Mouse (Mus musculus): ENCODE measurements around the gene Vat1l. TPM values are rescaled to one million over a fixed set of nuclear protein-coding genes. Genes with fewer than 3 reads are reported as not detected.

The Vat1l gene
- total RNA-seq, 2 experiments from 2014 or later = 15.8 to 19.8 TPM

GRCm38 (mm10) chr8:114384189-114384588, 178.8 kb downstream of the Vat1l start:
- DNase-seq (ENCODE audit: extremely low spot score in 1 of 2, low spot score in 1 of 2) = no peak

- no peak for DNase-seq (ENCODE audit: extremely low spot score in 1 of 2, low spot score in 1 of 2)
These were observed 182.1 kb downstream of the Vat1l start for GRCm38 (mm10) chr8:114387494-114387893.

- no peak for DNase-seq (ENCODE audit: extremely low spot score in 1 of 2, low spot score in 1 of 2)
These were observed 185.2 kb downstream of the Vat1l start for GRCm38 (mm10) chr8:114390465-114391254.

DNA sequence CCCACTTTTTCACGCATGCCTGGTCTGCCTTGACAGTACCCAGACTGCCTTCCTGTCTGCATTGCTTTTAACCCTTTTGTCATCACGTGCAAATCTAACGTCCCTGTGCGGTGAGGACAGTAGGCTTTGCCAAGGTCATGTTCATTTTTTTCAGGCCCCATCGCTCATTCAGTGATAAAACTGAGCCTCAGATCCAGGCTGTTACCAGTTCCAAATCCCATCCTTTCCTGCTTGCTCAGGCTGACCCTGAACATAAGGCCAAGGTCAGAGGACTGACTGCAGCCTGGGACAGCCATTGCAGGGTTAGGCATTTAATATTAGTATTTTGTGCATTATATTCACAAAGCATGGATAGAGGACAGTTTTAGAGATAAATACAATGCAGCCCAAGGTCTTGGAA, 192.9 kb downstream of the Vat1l start:
- no peak for DNase-seq (ENCODE audit: extremely low spot score in 1 of 2, low spot score in 1 of 2)

DNA sequence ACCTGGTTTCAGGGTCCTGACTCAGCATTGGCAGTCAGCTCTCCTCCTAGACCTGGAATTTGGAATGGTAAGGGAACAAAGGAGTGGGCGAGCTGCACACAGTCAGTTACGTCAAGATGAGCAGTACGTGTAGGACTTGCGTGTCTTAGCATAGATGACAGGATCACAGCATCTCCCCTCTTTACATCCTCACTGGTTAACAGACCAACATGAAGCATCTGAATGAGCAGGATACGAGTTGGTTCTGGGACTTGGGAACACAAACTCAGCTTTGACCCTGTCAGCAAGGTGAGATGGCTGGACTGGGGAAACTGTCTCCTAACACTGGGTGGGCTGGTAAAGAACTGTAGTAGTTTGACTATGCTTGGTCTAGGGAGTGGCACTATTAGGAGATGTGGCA, 193.9 kb downstream of the Vat1l start:
- no peak for DNase-seq (ENCODE audit: extremely low spot score in 1 of 2, low spot score in 1 of 2)

DNA sequence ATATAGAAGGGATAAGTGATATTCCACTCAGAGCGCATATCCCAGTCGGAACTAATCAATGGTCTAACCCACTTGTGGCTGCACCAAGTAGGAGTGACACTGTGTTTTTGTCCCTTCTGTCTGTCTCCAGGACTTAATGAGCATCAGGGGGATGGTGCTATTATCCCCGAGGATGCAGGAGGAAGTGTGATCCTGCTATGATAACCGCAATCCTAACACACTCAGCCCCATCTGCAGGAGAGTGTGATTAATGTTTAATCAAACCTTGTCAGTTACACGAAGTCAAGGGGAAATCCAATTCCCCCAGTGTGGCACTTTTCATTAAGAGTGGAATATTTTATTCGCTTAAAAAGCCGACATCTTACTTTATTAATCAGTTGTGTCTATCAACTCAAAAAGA, 196.3 kb downstream of the Vat1l start:
- no peak for DNase-seq (ENCODE audit: extremely low spot score in 1 of 2, low spot score in 1 of 2)

DNA sequence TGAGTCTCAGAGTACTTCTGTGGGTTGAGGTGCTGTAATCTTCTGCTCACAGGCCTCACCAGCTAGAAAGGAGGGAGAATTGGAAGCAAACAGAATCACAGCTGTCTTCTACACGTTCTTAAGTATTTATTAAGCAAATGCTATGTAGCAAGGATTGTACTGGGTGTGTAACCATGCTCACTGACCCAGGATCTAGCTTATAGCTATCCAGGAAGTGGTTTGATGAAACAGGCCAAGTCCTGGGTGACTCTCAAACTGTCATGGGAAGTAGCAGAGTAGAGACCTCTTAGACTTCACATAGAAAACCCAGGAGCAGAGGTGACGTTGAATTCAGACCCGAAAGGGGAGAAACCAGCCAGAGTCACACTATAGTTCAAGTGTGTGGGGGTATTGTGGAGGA, 206.0 kb downstream of the Vat1l start:
- no peak for DNase-seq (ENCODE audit: extremely low spot score in 1 of 2, low spot score in 1 of 2)

DNA sequence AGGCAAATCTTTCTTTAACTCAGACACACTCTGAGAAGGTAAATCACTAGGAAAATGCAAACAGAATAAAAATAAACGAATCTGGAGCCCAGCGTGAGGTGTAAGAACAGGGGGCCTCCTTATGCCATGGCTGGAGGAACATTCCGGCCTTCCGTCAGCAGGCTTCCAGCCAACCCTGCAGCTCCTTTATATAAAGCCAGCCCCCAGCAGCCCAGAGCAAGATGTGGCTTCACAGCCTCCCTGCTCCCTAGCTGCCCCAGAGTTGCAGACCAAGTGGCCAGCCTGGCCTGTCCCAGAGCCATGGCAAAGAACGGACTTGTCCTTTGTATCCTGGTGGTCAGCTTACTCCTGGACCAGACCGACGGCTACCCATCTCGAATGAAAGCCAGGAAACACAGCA, 212.4 kb downstream of the Vat1l start, which contains the start of gene Clec3a:
Clec3a (plus strand) TSS at position 301 of the 400 bp plus-strand sequence.
- DNase-seq (ENCODE audit: extremely low spot score in 1 of 2, low spot score in 1 of 2) = no peak

DNA sequence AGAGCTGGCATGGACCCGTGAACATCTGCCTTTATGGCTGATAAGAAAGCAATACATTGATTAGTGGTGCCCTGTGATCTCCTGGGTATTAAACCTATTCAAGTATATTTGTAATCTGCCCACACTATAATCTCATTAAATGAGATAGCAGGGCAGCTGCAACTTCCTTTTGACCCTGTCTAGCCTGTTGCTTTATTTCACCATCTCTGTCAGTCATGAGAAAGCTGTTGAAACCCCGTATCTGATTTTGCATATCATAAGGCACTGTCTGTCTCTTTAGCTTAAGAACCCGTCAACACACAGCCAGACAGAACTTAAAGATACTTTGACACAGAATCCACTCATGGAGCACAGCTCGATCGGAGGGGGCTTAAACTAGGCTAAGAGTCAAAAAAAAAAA, 213.1 kb downstream of the Vat1l start:
- no peak for DNase-seq (ENCODE audit: extremely low spot score in 1 of 2, low spot score in 1 of 2)

- DNase-seq (ENCODE audit: extremely low spot score in 1 of 2, low spot score in 1 of 2) = no peak
These were observed 213.5 kb downstream of the Vat1l start for GRCm38 (mm10) chr8:114418904-114419303.

GRCm38 (mm10) chr8:114421544-114421943, 216.1 kb downstream of the Vat1l start:
- no peak for DNase-seq (ENCODE audit: extremely low spot score in 1 of 2, low spot score in 1 of 2)

Other genes starting within 250 kb of the Vat1l start
- gene Nudt7, start 72.1 kb upstream of the Vat1l start, total RNA-seq (2021) = 1 to 10 TPM; 2.8 to 5.7 TPM
- not detected for gene Clec3a, start 212.5 kb downstream of the Vat1l start, total RNA-seq (2021)
- gene Wwox, start 234.0 kb downstream of the Vat1l start, total RNA-seq (2021) = 10 to 100 TPM; 11.4 to 11.9 TPM

Measured in layer of hippocampus, postnatal 25 days (tissue).